Mouse (Mus musculus): ENCODE data around the gene Abcb8. TPM values are rescaled to one million over a fixed set of nuclear protein-coding genes. Genes with fewer than 3 reads are reported as not detected.
"Not testable (repeated sequence)": the region's sequence is repeated elsewhere in the genome, so short reads cannot be mapped to it uniquely, and the experiment has no call there.

Gene Abcb8
- polyA plus RNA-seq, 1 experiment from 2014 or later, result 54.4 TPM

DNA sequence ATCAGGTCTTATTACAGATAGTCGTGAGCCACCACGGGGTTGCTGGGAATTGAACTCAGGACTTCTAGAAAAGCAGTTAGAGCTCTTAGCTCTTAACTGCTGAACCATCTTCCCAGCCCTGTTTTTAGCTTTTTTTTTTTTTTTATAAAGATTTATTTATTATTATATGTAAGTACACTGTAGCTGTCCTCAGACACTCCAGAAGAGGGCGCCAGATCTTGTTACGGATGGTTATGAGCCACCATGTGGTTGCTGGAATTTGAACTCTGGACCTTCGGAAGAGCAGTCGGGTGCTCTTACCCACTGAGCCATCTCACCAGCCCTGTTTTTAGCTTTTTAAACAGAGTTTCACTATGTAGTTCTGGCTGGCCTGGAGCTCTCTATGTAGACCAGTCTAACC is 2.8 kb downstream of the Abcb8 start:
- ATAC-seq (replicated peaks; ENCODE audit: insufficient number of reproducible peaks, insufficient read depth, low FRiP score, low read depth); H3K9ac ChIP-seq; H3K27ac ChIP-seq; H3K36me3 ChIP-seq; H3K9me3 ChIP-seq (replicated peaks); H3K4me3 ChIP-seq; H3K4me2 ChIP-seq; H3K27me3 ChIP-seq: not testable (repeated sequence)
- 81% methylated on average over 6 of the region's 6 CpGs for WGBS
- H3K4me1 ChIP-seq (replicated peaks), result peaks cover 14% of the 10 kb centered on the region

DNA sequence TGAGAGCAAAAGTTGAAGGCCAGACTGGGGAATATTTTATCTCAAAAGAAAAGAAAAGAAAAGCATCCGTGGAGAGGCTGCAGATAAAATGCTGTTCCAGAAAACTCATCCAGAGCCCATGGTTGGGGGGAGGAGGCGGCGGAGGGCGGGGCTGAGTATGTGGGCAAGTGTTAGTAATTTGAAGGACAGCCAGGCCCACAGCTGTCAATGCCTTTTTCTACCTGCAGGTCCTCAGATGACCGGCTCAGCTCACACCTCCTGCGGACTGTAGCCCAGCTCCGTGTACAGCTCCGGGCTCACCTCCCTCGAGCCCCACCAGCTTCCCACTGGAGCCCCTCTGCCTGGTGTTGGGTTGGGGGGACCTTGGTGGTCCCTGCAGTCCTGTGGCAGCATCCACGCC is 6.2 kb downstream of the Abcb8 start:
- Histone ChIP-seq H3K9ac (no peak overlapping the region), H3K36me3 (peaks cover 21% of the 10 kb centered on the region), H3K4me2 (no peak overlapping the region), H3K9me3 (replicated peaks) (no peaks in the 10 kb centered on the region), H3K27ac (no peak overlapping the region), H3K27me3 (no peaks in the 10 kb centered on the region), H3K4me3 (no peak overlapping the region), H3K4me1 (replicated peaks) (peaks cover 10% of the 10 kb centered on the region)
- ATAC-seq (replicated peaks; ENCODE audit: insufficient number of reproducible peaks, insufficient read depth, low FRiP score, low read depth), result no peak
- 80% methylated on average over 10 of the region's 10 CpGs for WGBS

GRCm38 (mm10) chr5:24400362-24400761 is 6.9 kb downstream of the Abcb8 start:
- WGBS, result 90% methylated on average over 11 of the region's 11 CpGs
- no peaks in the 10 kb centered on the region for H3K9me3 ChIP-seq (replicated peaks)
- H3K4me3 ChIP-seq, result no peak overlapping the region
- H3K36me3 ChIP-seq, result peaks cover 21% of the 10 kb centered on the region
- ATAC-seq (replicated peaks; ENCODE audit: insufficient number of reproducible peaks, insufficient read depth, low FRiP score, low read depth), result no peak
- no peaks in the 10 kb centered on the region for H3K27me3 ChIP-seq
- H3K4me2 ChIP-seq, result no peak overlapping the region
- H3K27ac ChIP-seq, result no peak overlapping the region
- no peak overlapping the region for H3K9ac ChIP-seq
- H3K4me1 ChIP-seq (replicated peaks), result peaks cover 5% of the 10 kb centered on the region

DNA sequence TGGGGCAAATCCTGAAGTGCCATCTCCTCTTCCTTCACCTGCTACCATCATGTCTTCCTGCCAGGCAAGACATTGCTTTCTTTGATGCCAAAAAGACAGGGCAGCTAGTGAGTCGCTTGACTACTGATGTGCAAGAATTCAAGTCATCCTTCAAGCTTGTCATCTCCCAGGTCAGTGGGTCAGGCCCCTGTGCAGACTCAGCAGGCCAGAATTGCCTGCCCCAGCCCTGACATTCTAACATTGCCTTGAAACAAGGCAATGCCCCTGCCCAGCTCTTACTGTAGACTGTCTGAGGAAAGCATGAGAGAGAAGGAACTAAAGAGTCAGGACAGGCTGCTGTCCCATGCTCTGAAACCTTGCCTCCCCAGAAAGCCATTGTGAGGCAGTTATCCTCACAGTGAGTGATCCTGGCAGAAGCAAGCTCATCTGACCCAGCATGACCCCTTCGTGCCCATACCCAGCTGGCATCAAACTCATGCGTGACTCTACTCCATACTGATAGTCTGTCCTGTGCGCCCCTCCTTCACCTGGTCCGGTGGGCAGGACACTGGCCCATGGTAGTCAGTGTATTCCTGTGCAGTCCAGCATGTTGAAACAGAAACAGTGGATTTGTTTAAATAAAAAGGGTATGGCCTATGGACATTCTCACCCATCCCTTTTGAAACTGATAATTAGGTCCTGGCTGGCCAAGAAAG is 7.6 kb downstream of the Abcb8 start:
- no peaks in the 10 kb centered on the region for H3K27me3 ChIP-seq
- H3K27ac ChIP-seq, result no peak overlapping the region
- peaks cover 21% of the 10 kb centered on the region for H3K36me3 ChIP-seq
- H3K4me2 ChIP-seq, result no peak overlapping the region
- H3K4me3 ChIP-seq, result no peak overlapping the region
- no peaks in the 10 kb centered on the region for H3K9me3 ChIP-seq (replicated peaks)
- ATAC-seq (replicated peaks; ENCODE audit: insufficient number of reproducible peaks, insufficient read depth, low FRiP score, low read depth), result no peak
- WGBS, result 89% methylated on average over 5 of the region's 5 CpGs
- peaks cover 5% of the 10 kb centered on the region for H3K4me1 ChIP-seq (replicated peaks)
- H3K9ac ChIP-seq, result no peak overlapping the region

- Histone ChIP-seq H3K27me3 (no peaks in the 10 kb centered on the region), H3K4me3 (no peak overlapping the region), H3K4me2 (no peak overlapping the region), H3K4me1 (replicated peaks) (peaks cover 5% of the 10 kb centered on the region), H3K9ac (no peak overlapping the region), H3K27ac (no peak overlapping the region), H3K9me3 (replicated peaks) (no peaks in the 10 kb centered on the region), H3K36me3 (peaks cover 21% of the 10 kb centered on the region)
- no peak; the same call in 1 of the 2 replicates for ATAC-seq (replicated peaks; ENCODE audit: insufficient number of reproducible peaks, insufficient read depth, low FRiP score, low read depth)
- 49% methylated on average over 9 of the region's 9 CpGs for WGBS
Observed at GRCm38 (mm10) chr5:24401969-24402368, 8.5 kb downstream of the Abcb8 start.

DNA sequence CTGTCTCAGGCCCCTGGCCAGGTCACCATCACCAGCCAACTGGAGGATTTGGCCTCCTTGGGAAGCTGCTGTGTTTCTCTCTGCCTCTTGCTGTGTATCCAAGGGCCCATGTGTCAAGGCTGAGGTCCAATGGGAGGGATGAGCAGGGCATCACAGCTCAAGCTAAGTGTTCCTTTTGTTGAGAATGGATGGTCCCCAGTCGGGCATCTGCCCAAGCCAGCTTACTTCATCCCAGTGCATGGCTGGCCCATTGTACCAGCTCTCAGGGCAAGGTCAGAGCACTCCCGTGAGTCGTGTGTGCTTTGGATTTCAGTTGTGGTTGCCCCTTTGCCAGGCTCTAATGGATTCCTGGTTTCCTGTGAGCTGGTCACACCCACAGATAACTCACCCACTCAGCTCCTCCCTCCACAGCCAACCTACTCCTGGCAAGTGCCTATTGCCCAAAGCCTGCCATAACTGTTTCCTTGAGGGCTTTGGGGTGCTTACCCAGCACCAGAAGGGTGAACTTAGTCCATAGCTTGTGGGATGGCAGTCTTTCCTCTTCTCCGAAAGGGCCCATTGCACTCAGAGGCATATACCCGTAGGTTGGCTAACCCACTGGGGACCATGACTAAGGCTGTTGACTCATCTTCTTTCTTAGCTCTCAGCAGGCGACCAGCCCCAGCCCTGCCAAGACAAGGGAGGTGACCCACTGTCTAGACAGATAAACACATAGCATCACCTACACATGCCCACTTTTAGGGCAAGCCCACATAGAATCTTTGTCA is 11.3 kb downstream of the Abcb8 start:
- no peak overlapping the region for H3K9ac ChIP-seq
- no peaks in the 10 kb centered on the region for H3K27me3 ChIP-seq
- no peak overlapping the region for H3K27ac ChIP-seq
- no peak overlapping the region for H3K4me3 ChIP-seq
- ATAC-seq (replicated peaks; ENCODE audit: insufficient number of reproducible peaks, insufficient read depth, low FRiP score, low read depth), result no peak
- WGBS, result 81% methylated on average over 6 of the region's 6 CpGs
- no peak overlapping the region for H3K4me2 ChIP-seq
- H3K4me1 ChIP-seq (replicated peaks), result peaks cover 8% of the 10 kb centered on the region
- no peaks in the 10 kb centered on the region for H3K9me3 ChIP-seq (replicated peaks)
- peaks cover 27% of the 10 kb centered on the region for H3K36me3 ChIP-seq

GRCm38 (mm10) chr5:24405389-24405876 is 12.0 kb downstream of the Abcb8 start:
- Histone ChIP-seq H3K9ac (no peak overlapping the region), H3K27me3 (no peaks in the 10 kb centered on the region)

GRCm38 (mm10) chr5:24408651-24409050 is 15.2 kb downstream of the Abcb8 start:
- Histone ChIP-seq H3K4me3 (no peak overlapping the region), H3K4me2 (no peak overlapping the region), H3K4me1 (replicated peaks) (peaks cover 8% of the 10 kb centered on the region; the same call in 1 of the 2 replicates), H3K36me3 (peaks cover 13% of the 10 kb centered on the region; the same call in 1 of the 2 replicates), H3K9ac (no peak overlapping the region), H3K27ac (no peak overlapping the region), H3K9me3 (replicated peaks) (no peaks in the 10 kb centered on the region), H3K27me3 (peaks cover 6% of the 10 kb centered on the region)
- WGBS, result 81% methylated on average over 13 of the region's 13 CpGs
- no peak for ATAC-seq (replicated peaks; ENCODE audit: insufficient number of reproducible peaks, insufficient read depth, low FRiP score, low read depth)

More at GRCm38 (mm10) chr5:24405389-24405876, 12.0 kb downstream of the Abcb8 start:
- ATAC-seq (replicated peaks; ENCODE audit: insufficient number of reproducible peaks, insufficient read depth, low FRiP score, low read depth), result no peak
- 50% methylated on average over 3 of the region's 3 CpGs for WGBS
- Histone ChIP-seq H3K4me3 (no peak overlapping the region), H3K36me3 (peaks cover 23% of the 10 kb centered on the region), H3K9me3 (replicated peaks) (no peaks in the 10 kb centered on the region), H3K4me2 (no peak overlapping the region), H3K4me1 (replicated peaks) (peaks cover 8% of the 10 kb centered on the region), H3K27ac (no peak overlapping the region)

- Histone ChIP-seq H3K4me2 (no peak overlapping the region), H3K9me3 (replicated peaks) (no peaks in the 10 kb centered on the region), H3K27me3 (peaks cover 14% of the 10 kb centered on the region), H3K4me1 (replicated peaks) (peaks cover 11% of the 10 kb centered on the region; the same call in 1 of the 2 replicates), H3K4me3 (no peak overlapping the region), H3K9ac (no peak overlapping the region), H3K27ac (no peak overlapping the region), H3K36me3 (peaks cover 8% of the 10 kb centered on the region; the same call in 1 of the 2 replicates)
- WGBS, result 90% methylated on average over 2 of the region's 2 CpGs
- no peak for ATAC-seq (replicated peaks; ENCODE audit: insufficient number of reproducible peaks, insufficient read depth, low FRiP score, low read depth)
Observed at GRCm38 (mm10) chr5:24409466-24409865, 16.0 kb downstream of the Abcb8 start.

DNA sequence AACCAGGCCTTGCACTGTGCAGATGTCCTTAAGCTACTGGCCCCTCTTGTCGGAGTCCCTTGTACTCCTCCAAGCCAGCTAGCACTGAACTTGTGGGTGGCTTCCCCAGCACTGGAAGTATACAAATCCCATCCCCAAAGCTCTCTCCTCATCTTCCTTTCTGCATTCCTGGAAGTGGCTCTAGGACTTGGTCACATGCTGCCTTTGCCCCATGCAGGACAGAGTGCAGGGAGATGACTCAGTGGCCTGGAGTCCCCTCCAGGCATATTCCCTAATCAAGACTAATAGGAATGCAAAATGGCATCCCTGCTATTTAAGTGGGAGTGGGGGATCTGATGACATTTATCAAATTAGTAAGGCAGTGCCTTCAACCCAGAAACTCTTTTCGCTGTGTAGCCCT is 18.6 kb downstream of the Abcb8 start:
- Histone ChIP-seq H3K27ac (no peak overlapping the region), H3K27me3 (peaks cover 23% of the 10 kb centered on the region), H3K9me3 (replicated peaks) (no peaks in the 10 kb centered on the region), H3K4me3 (no peak overlapping the region), H3K9ac (no peak overlapping the region), H3K36me3 (0 out of 2 replicates have a peak, but pooled peaks cover 6% of the 10 kb centered on the region), H3K4me2 (no peak overlapping the region), H3K4me1 (replicated peaks) (peaks cover 20% of the 10 kb centered on the region; the same call in 1 of the 2 replicates)
- ATAC-seq (replicated peaks; ENCODE audit: insufficient number of reproducible peaks, insufficient read depth, low FRiP score, low read depth), result no peak
- WGBS, result 70% methylated on average over 2 of the region's 2 CpGs

DNA sequence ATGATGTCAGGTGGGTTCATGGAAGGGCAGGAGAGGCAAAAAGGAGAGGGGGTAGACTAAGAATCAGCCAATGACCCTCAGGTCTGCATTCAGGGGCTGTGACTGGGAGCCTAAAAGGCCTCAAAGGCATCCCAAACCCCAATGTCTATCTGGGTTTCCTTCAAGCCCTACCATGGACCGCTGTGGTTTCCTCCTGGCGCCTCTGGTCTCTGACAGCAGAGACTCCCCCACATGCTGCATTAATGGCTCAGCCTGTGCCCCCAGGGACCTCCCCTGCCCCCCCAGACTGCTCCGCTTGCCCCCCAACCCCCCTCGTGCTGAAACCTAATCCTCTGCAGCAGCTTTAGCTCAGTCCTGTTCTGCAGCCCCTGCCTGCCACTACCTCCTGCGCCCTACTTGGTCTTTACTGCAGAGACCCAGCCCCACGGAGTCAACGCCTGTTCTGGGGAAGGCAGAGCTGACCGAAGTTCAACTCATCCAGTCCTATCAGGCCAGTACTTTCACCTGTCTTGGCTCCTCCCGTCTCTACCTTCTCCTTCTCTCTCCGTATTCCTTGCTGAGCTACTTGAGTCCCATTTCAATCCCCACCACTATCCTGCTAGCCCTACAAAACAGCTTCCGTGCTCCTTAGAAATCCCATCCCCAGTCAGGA is 19.7 kb downstream of the Abcb8 start, which contains the start of gene Asic3:
TSS of gene Asic3 (plus strand) at position 351 of the 652 bp plus-strand sequence.
- peaks cover 23% of the 10 kb centered on the region for H3K27me3 ChIP-seq
- H3K9ac ChIP-seq, result no peak within 1 kb of the TSS
- H3K4me2 ChIP-seq, result no peak within 1 kb of the TSS
- no peak within 1 kb of the TSS for H3K4me3 ChIP-seq
- no peak for ATAC-seq (replicated peaks; ENCODE audit: insufficient number of reproducible peaks, insufficient read depth, low FRiP score, low read depth)
- 34% methylated on average over 11 of the region's 11 CpGs for WGBS
- H3K27ac ChIP-seq, result no peak within 1 kb of the TSS
- H3K9me3 ChIP-seq (replicated peaks), result no peaks in the 10 kb centered on the region
- H3K4me1 ChIP-seq (replicated peaks), result peaks cover 20% of the 10 kb centered on the region; the same call in 1 of the 2 replicates
- H3K36me3 ChIP-seq, result 0 out of 2 replicates have a peak, but pooled peaks cover 3% of the 10 kb centered on the region

Data from heart, embryonic 15.5 days (tissue).